24 mouse cellular contexts compared by ENCODE assay signal in genomic region chr8:89439304-89439703, GRCm38 (mm10).
DNase-seq lines count a peak whose midpoint lies in the region; ATAC-seq and TF ChIP-seq lines count a peak whose summit lies in the region.
"Had no signal": no experiment of that assay in that cellular context is flagged by ENCODE, and none has a peak within 500 bp of the region (broad histone marks: within the 10 kb centered on the region; RNA-seq: fewer than 3 reads in every experiment).

No protein-coding gene starts in this region.

- peak; percentile 39 for DNase-seq in hindbrain, embryonic 14.5 days (ENCODE audit: low spot score)
- peak; percentile 87 for DNase-seq in kidney, postnatal 0 days (ENCODE audit: low spot score)
- DNase-seq in kidney, postnatal 36 days = no peak
- no peak for DNase-seq in neural tube, embryonic 10.5 days (ENCODE audit: extremely low spot score, low spot score)
- DNase-seq in heart, postnatal 36 days = no peak
- DNase-seq: adrenal gland, adult 2 months; cerebellum, adult 18-20 months; cerebellum, postnatal 14 days; gastrocnemius, postnatal 14 days; thymus, postnatal 25 days had no signal

- H3K27ac ChIP-seq in hindbrain, embryonic 14.5 days = no peak overlapping the region
- H3K27ac ChIP-seq in hindbrain, embryonic 13.5 days = no peak overlapping the region
- no peak overlapping the region for H3K27ac ChIP-seq in kidney, postnatal 0 days
- no peak overlapping the region for H3K27ac ChIP-seq in neural tube, embryonic 13.5 days (replicated peaks)
- H3K27ac ChIP-seq: embryonic facial prominence, embryonic 12.5 days; forebrain, embryonic 15.5 days; hindbrain, embryonic 10.5 days; intestine, embryonic 15.5 days; layer of hippocampus, adult 2 months; neural tube, embryonic 12.5 days; stomach, embryonic 15.5 days had no signal

- H3K4me2 ChIP-seq in hindbrain, embryonic 14.5 days (replicated peaks) = no peak overlapping the region
- H3K4me2 ChIP-seq in hindbrain, embryonic 13.5 days = no peak overlapping the region
- H3K4me2 ChIP-seq in kidney, postnatal 0 days (ENCODE audit: low read length) = no peak overlapping the region
- no peak overlapping the region for H3K4me2 ChIP-seq in neural tube, embryonic 13.5 days
- H3K4me2 ChIP-seq: embryonic facial prominence, embryonic 12.5 days; forebrain, embryonic 15.5 days; heart, embryonic 11.5 days; intestine, embryonic 15.5 days; midbrain, embryonic 11.5 days; neural tube, embryonic 12.5 days; stomach, embryonic 15.5 days had no signal

- H3K4me3 ChIP-seq in hindbrain, embryonic 14.5 days (replicated peaks; ENCODE audit: low read length) = no peak overlapping the region
- no peak overlapping the region for H3K4me3 ChIP-seq in hindbrain, embryonic 13.5 days
- H3K4me3 ChIP-seq in kidney, postnatal 0 days (replicated peaks; ENCODE audit: low read depth, low read length) = no peak overlapping the region
- H3K4me3 ChIP-seq in neural tube, embryonic 13.5 days = no peak overlapping the region
- H3K4me3 ChIP-seq: embryonic facial prominence, embryonic 12.5 days; forebrain, embryonic 15.5 days; hindbrain, embryonic 10.5 days; intestine, embryonic 15.5 days; layer of hippocampus, adult 2 months; neural tube, embryonic 12.5 days; stomach, embryonic 15.5 days had no signal

- 54% methylated on average over 6 of the region's 6 CpGs for WGBS in hindbrain, embryonic 14.5 days
- WGBS in hindbrain, embryonic 13.5 days = 60% methylated on average over 6 of the region's 6 CpGs
- 31% methylated on average over 6 of the region's 6 CpGs for WGBS in kidney, postnatal 0 days
- 29% methylated on average over 6 of the region's 6 CpGs for WGBS in neural tube, embryonic 13.5 days

- ATAC-seq in hindbrain, embryonic 14.5 days (ENCODE audit: low FRiP score) = no peak
- ATAC-seq in hindbrain, embryonic 13.5 days (ENCODE audit: low FRiP score) = no peak
- no peak; the same call in 1 of the 2 replicates for ATAC-seq in kidney, postnatal 0 days (replicated peaks; ENCODE audit: low FRiP score, low read depth)
- ATAC-seq in neural tube, embryonic 13.5 days (ENCODE audit: low read depth) = peak; percentile 47; the same call in 1 of the 2 replicates
- ATAC-seq: forebrain, embryonic 15.5 days; intestine, embryonic 15.5 days; lung, postnatal 0 days had no signal

- H3K27me3 ChIP-seq in hindbrain, embryonic 14.5 days (ENCODE audit: control insufficient read depth, insufficient read depth, low read length) = no peaks in the 10 kb centered on the region
- no peaks in the 10 kb centered on the region for H3K27me3 ChIP-seq in hindbrain, embryonic 13.5 days
- no peaks in the 10 kb centered on the region for H3K27me3 ChIP-seq in kidney, postnatal 0 days (ENCODE audit: insufficient read depth, low read length)
- H3K27me3 ChIP-seq in neural tube, embryonic 13.5 days = no peaks in the 10 kb centered on the region
- H3K27me3 ChIP-seq: CH12.LX; embryonic facial prominence, embryonic 12.5 days; forebrain, embryonic 15.5 days; intestine, embryonic 15.5 days; neural tube, embryonic 12.5 days; stomach, embryonic 15.5 days had no signal

- H3K9me3 ChIP-seq in hindbrain, embryonic 14.5 days (ENCODE audit: control insufficient read depth, low read length) = no peaks in the 10 kb centered on the region
- no peaks in the 10 kb centered on the region for H3K9me3 ChIP-seq in hindbrain, embryonic 13.5 days
- no peaks in the 10 kb centered on the region for H3K9me3 ChIP-seq in kidney, postnatal 0 days (replicated peaks; ENCODE audit: low read length)
- no peaks in the 10 kb centered on the region for H3K9me3 ChIP-seq in neural tube, embryonic 13.5 days
- H3K9me3 ChIP-seq: embryonic facial prominence, embryonic 12.5 days; forebrain, embryonic 15.5 days; hindbrain, embryonic 10.5 days; intestine, embryonic 15.5 days; neural tube, embryonic 12.5 days; stomach, embryonic 15.5 days had no signal

- intact Hi-C loops in heart, postnatal 36 days (cut with DNase I) = no loop called here

- H3K36me3 ChIP-seq in hindbrain, embryonic 14.5 days (replicated peaks; ENCODE audit: control insufficient read depth, insufficient read depth) = no peaks in the 10 kb centered on the region
- H3K36me3 ChIP-seq in hindbrain, embryonic 13.5 days = no peaks in the 10 kb centered on the region
- no peaks in the 10 kb centered on the region for H3K36me3 ChIP-seq in kidney, postnatal 0 days (ENCODE audit: insufficient read depth, low read length)
- no peaks in the 10 kb centered on the region for H3K36me3 ChIP-seq in neural tube, embryonic 13.5 days
- H3K36me3 ChIP-seq: embryonic facial prominence, embryonic 12.5 days; forebrain, embryonic 15.5 days; G1E; hindbrain, embryonic 10.5 days; intestine, embryonic 15.5 days; neural tube, embryonic 12.5 days; stomach, embryonic 15.5 days had no signal

- H3K4me1 ChIP-seq in hindbrain, embryonic 14.5 days (replicated peaks; ENCODE audit: control insufficient read depth, insufficient read depth, low read length) = no peaks in the 10 kb centered on the region
- H3K4me1 ChIP-seq in hindbrain, embryonic 13.5 days (replicated peaks) = no peaks in the 10 kb centered on the region
- H3K4me1 ChIP-seq in kidney, postnatal 0 days (replicated peaks; ENCODE audit: insufficient read depth, low read length) = no peaks in the 10 kb centered on the region
- peaks cover 13% of the 10 kb centered on the region for H3K4me1 ChIP-seq in neural tube, embryonic 13.5 days (replicated peaks)
- H3K4me1 ChIP-seq: embryonic facial prominence, embryonic 12.5 days; hindbrain, embryonic 10.5 days; intestine, embryonic 15.5 days; stomach, embryonic 15.5 days had no signal

- no peak overlapping the region for H3K9ac ChIP-seq in hindbrain, embryonic 14.5 days
- no peak overlapping the region for H3K9ac ChIP-seq in hindbrain, embryonic 13.5 days
- H3K9ac ChIP-seq in kidney, postnatal 0 days (ENCODE audit: low read depth, low read length) = no peak overlapping the region
- H3K9ac ChIP-seq in neural tube, embryonic 13.5 days = no peak overlapping the region
- H3K9ac ChIP-seq: embryonic facial prominence, embryonic 12.5 days; forebrain, embryonic 15.5 days; intestine, embryonic 15.5 days; neural tube, embryonic 12.5 days; stomach, embryonic 15.5 days had no signal

- no peak for TF ChIP-seq CTCF in kidney, postnatal 0 days (IDR thresholded peaks at IDR 0.05; ENCODE audit: low read depth)

Comparison
In these comparisons a context has a peak if more than half of its experiments do, and no peak if none do; other contexts are left out.
1. DNase-seq: peak in hindbrain, embryonic 14.5 days (single experiment) and kidney, postnatal 0 days (single experiment); none in kidney, postnatal 36 days (0 of 2), neural tube, embryonic 10.5 days (single experiment) and heart, postnatal 36 days (0 of 2).